Mouse (Mus musculus): ENCODE measurements around the gene Aurkc. TPM values are rescaled to one million over a fixed set of nuclear protein-coding genes. Genes with fewer than 3 reads are reported as not detected.
"Not testable (repeated sequence)": the region's sequence is repeated elsewhere in the genome, so short reads cannot be mapped to it uniquely, and the experiment has no call there.

Aurkc gene
- total RNA-seq (2021): not detected
- long read RNA-seq, experiment 1: 0 reads
- long read RNA-seq, experiment 2: 0 reads

- DNase-seq (ENCODE audit: low spot score in 2 of 2): not testable (repeated sequence)
These were observed at the start of gene Aurkc for GRCm38 (mm10) chr7:6995251-6995650. Gene Aurkc (plus strand): TSS chr7:6995300.

- not testable (repeated sequence) for DNase-seq (ENCODE audit: low spot score in 2 of 2)
These were observed 47.0 kb upstream of the Aurkc start for GRCm38 (mm10) chr7:6948061-6948460.

- no peak for DNase-seq (ENCODE audit: low spot score in 2 of 2)
These were observed 38.5 kb upstream of the Aurkc start for GRCm38 (mm10) chr7:6956576-6956975.

- DNase-seq (ENCODE audit: low spot score in 2 of 2): no peak
These were observed 36.5 kb upstream of the Aurkc start for GRCm38 (mm10) chr7:6958574-6958973.

- no peak for DNase-seq (ENCODE audit: low spot score in 2 of 2)
These were observed 21.5 kb upstream of the Aurkc start for GRCm38 (mm10) chr7:6973566-6973965.

GRCm38 (mm10) chr7:6976890-6977289, 18.2 kb upstream of the Aurkc start:
- no peak for DNase-seq (ENCODE audit: low spot score in 2 of 2)

GRCm38 (mm10) chr7:6998914-6999313, 3.8 kb downstream of the Aurkc start:
- DNase-seq (ENCODE audit: low spot score in 2 of 2): not testable (repeated sequence)

- DNase-seq (ENCODE audit: low spot score in 2 of 2): not testable (repeated sequence)
These were observed 10.3 kb downstream of the Aurkc start for GRCm38 (mm10) chr7:7005441-7005840.

GRCm38 (mm10) chr7:7027445-7027844, 32.3 kb downstream of the Aurkc start:
- DNase-seq (ENCODE audit: low spot score in 2 of 2): no peak

- not testable (repeated sequence) for DNase-seq (ENCODE audit: low spot score in 2 of 2)
These were observed 54.7 kb downstream of the Aurkc start for GRCm38 (mm10) chr7:7049659-7050320.

Other genes starting within 250 kb of the Aurkc start
- gene Zfp954, start 126.2 kb downstream of the Aurkc start, total RNA-seq (2021): 10 to 100 TPM; 14.1 to 15.3 TPM
- 1 to 10 TPM; 2.6 to 2.9 TPM for gene Zfp773, start 141.5 kb downstream of the Aurkc start, total RNA-seq (2021)
- 1 to 10 TPM; 7.2 to 8.8 TPM for gene Zfp418, start 176.0 kb downstream of the Aurkc start, total RNA-seq (2021)
- 10 to 100 TPM in 1 of 2 experiments, 1 to 10 TPM in 1; 8.2 to 10.1 TPM for gene Zfp772, start 214.7 kb downstream of the Aurkc start, total RNA-seq (2021)

All from left cerebral cortex, adult 18-20 months (tissue).